ENCODE assay signal across 24 mouse cellular contexts in the genomic region with DNA sequence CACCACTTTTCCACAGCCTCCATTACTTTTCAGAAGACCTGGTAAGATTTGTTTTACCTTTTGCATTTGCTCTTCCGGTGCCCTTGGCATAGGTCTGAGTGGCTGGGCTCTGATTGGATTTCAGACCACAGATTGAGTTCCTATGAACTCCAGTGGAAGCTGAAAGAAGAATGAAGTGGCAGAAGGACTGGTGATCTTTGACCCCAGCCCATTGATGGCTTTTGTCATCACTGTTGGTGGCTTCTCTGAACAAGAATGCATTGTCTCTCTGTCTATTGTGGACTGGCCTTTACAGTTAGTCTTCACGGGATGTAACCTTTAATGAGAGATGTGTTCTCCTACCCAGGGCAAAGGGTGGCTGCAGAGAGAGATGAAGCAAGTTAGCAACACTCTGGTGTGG.
A peak's percentile ranks its signal among the peaks of the same experiment; 100 is the strongest.
DNase-seq lines count a peak whose midpoint lies in the region; ATAC-seq lines count a peak whose summit lies in the region.
"Had no signal": no experiment of that assay in that cellular context is flagged by ENCODE, and none has a peak within 500 bp of the region (broad histone marks: within the 10 kb centered on the region; RNA-seq: fewer than 3 reads in every experiment).

No protein-coding gene starts in this region.

- no peak overlapping the region for H3K9ac ChIP-seq in midbrain, embryonic 16.5 days (ENCODE audit: low read depth, low read length)
- H3K9ac ChIP-seq: embryonic facial prominence, embryonic 15.5 days had no signal

- H3K27ac ChIP-seq in midbrain, embryonic 10.5 days (replicated peaks), result no peak overlapping the region
- no peak overlapping the region for H3K27ac ChIP-seq in midbrain, embryonic 16.5 days (ENCODE audit: low read length)
- H3K27ac ChIP-seq: embryonic facial prominence, embryonic 15.5 days; forebrain, embryonic 10.5 days; heart, embryonic 10.5 days had no signal

- H3K9me3 ChIP-seq in midbrain, embryonic 10.5 days (replicated peaks), result no peaks in the 10 kb centered on the region
- H3K9me3 ChIP-seq in midbrain, embryonic 16.5 days (replicated peaks; ENCODE audit: control insufficient read depth, low read length, poor library complexity, severe bottlenecking), result no peaks in the 10 kb centered on the region
- H3K9me3 ChIP-seq: embryonic facial prominence, embryonic 15.5 days; forebrain, embryonic 10.5 days; heart, embryonic 10.5 days had no signal

- no peaks in the 10 kb centered on the region for H3K36me3 ChIP-seq in midbrain, embryonic 10.5 days
- H3K36me3 ChIP-seq in midbrain, embryonic 16.5 days (ENCODE audit: control insufficient read depth, insufficient read depth, low read length), result no peaks in the 10 kb centered on the region
- H3K36me3 ChIP-seq: embryonic facial prominence, embryonic 15.5 days; forebrain, embryonic 10.5 days; G1E; heart, embryonic 10.5 days had no signal

- WGBS in midbrain, embryonic 10.5 days, result 24% methylated on average over 2 of the region's 2 CpGs
- 19% methylated on average over 2 of the region's 2 CpGs for WGBS in midbrain, embryonic 16.5 days

- no peak for ATAC-seq in midbrain, embryonic 16.5 days
- no peak for ATAC-seq in megakaryocyte, adult 5-6 weeks (ENCODE audit: poor library complexity, severe bottlenecking)
- ATAC-seq: activated CD4-positive, CD25-positive, alpha-beta regulatory T cell, adult 4 months; CD4-positive, CD25-positive, alpha-beta regulatory T cell, adult 4 months; forebrain, embryonic 14.5 days; hindbrain, embryonic 16.5 days; inflammation-experienced regulatory T-cells, adult 6 months; intestine, postnatal 0 days had no signal

- H3K4me2 ChIP-seq in midbrain, embryonic 16.5 days (ENCODE audit: low read length), result no peak overlapping the region
- H3K4me2 ChIP-seq: embryonic facial prominence, embryonic 15.5 days had no signal

- peak; percentile 48 for DNase-seq in midbrain, embryonic 10.5 days (ENCODE audit: low spot score)
- peak; percentile 26 for DNase-seq in ZHBTc4 (ENCODE audit: low read depth, low spot score)
- DNase-seq in embryo, embryonic 10 days (ENCODE audit: low spot score), result peak; percentile 76
- peak; percentile 78 for DNase-seq in retina, embryonic 14.5 days (ENCODE audit: low spot score)
- DNase-seq in layer of hippocampus, adult 18-20 months (ENCODE audit: low spot score in 2 of 2), result no peak
- DNase-seq: adrenal gland, postnatal 25 days; cerebellum, adult 8-10 months; cerebellum, postnatal 14 days; heart, adult 18-20 months; heart, postnatal 10 days; heart, postnatal 4 days had no signal

- peaks cover 49% of the 10 kb centered on the region for H3K27me3 ChIP-seq in midbrain, embryonic 10.5 days (ENCODE audit: low read depth, poor library complexity, severe bottlenecking)
- no peaks in the 10 kb centered on the region for H3K27me3 ChIP-seq in midbrain, embryonic 16.5 days (ENCODE audit: control insufficient read depth, insufficient read depth, low read depth, low read length)
- H3K27me3 ChIP-seq: embryonic facial prominence, embryonic 15.5 days had no signal

- peaks cover 17% of the 10 kb centered on the region for H3K4me1 ChIP-seq in midbrain, embryonic 10.5 days
- H3K4me1 ChIP-seq in midbrain, embryonic 16.5 days (ENCODE audit: control insufficient read depth, insufficient read depth, low read length), result peaks cover 5% of the 10 kb centered on the region; the same call in 1 of the 2 replicates

- no peak overlapping the region for H3K4me3 ChIP-seq in midbrain, embryonic 10.5 days
- no peak overlapping the region for H3K4me3 ChIP-seq in midbrain, embryonic 16.5 days (ENCODE audit: low read depth, low read length)
- H3K4me3 ChIP-seq: embryonic facial prominence, embryonic 15.5 days; erythroblast, embryonic 14.5 days; forebrain, embryonic 10.5 days; heart, embryonic 10.5 days had no signal

Comparison
In these comparisons a context has a peak if more than half of its experiments do, and no peak if none do; other contexts are left out.
1. DNase-seq: peak in midbrain, embryonic 10.5 days (single experiment), ZHBTc4 (single experiment), embryo, embryonic 10 days (single experiment) and retina, embryonic 14.5 days (single experiment); none in layer of hippocampus, adult 18-20 months (0 of 2).